Mouse (Mus musculus): ENCODE data around the gene Aldh1l1. TPM values are rescaled to one million over a fixed set of nuclear protein-coding genes. Genes with fewer than 3 reads are reported as not detected.

The Aldh1l1 gene
- polyA plus RNA-seq, 1 experiment from 2014 or later, result 6.5 TPM

DNA sequence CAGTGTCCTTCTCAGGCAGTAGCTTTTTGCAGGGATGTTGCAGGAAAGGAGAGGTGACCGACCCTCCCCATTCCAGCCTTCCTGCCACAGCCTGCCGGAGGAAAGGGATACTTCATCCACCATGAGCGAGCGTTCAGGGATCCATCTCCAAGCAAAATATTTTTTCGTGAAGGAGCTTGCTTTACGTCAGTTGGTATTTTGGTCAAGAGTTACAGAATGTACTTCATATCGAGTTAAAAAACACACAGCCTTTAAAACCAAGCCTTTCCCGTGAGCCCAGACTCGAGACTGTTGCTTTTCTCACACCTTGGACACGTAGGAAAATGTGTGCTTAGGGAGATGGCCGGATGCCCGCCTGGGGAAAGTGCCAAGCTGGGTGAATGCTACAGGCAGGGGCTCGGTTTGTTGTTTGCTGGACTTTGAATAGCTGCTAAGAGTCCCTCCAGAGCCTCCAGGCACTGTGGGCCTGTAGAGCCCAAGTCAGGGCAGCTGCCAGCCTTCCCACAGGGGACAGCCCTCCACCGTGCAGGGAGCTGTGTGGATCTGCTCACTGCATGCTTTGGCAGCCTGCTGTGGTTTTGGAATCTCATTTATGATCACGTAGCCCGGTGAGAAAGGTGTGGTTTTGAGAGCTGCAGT lies 20.6 kb downstream of the Aldh1l1 start:
- 66% methylated on average over 16 of the region's 16 CpGs for WGBS
- Histone ChIP-seq H3K4me1 (replicated peaks; ENCODE audit: control insufficient read depth, insufficient read depth, low read length) (peaks cover 5% of the 10 kb centered on the region), H3K9me3 (ENCODE audit: control insufficient read depth, low read length) (no peaks in the 10 kb centered on the region), H3K27ac (ENCODE audit: low read depth, low read length) (no peak overlapping the region), H3K4me2 (no peak overlapping the region), H3K36me3 (ENCODE audit: control insufficient read depth, insufficient read depth, low read length) (no peaks in the 10 kb centered on the region), H3K4me3 (ENCODE audit: low read depth, low read length) (no peak overlapping the region), H3K9ac (ENCODE audit: low read depth, low read length) (no peak overlapping the region), H3K27me3 (replicated peaks; ENCODE audit: control insufficient read depth, insufficient read depth, low read length) (no peaks in the 10 kb centered on the region)
- no peak for DNase-seq (ENCODE audit: low spot score)
- no peak for ATAC-seq (replicated peaks; ENCODE audit: low FRiP score)

DNA sequence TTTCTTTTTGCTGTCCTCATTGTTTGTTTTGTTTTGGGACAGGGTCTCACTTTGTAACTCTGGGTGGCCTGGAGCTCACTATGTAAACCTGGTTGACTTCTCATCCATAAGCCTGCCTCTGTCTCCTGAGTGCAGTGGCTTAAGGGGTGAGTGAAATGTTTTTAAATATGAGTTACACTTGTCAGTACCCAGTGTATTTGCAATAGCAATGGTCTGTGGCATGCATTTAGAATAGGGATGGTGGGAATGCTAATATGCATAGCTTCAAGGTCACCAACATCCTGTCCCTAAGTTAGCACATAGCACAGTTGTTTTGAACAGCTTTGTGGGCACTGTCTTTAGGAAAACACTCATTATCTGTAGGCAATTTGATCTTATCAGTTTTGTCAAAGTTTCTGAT lies 21.2 kb downstream of the Aldh1l1 start:
- no peak overlapping the region for H3K27ac ChIP-seq (ENCODE audit: low read depth, low read length)
- H3K4me3 ChIP-seq (ENCODE audit: low read depth, low read length), result no peak overlapping the region

DNA sequence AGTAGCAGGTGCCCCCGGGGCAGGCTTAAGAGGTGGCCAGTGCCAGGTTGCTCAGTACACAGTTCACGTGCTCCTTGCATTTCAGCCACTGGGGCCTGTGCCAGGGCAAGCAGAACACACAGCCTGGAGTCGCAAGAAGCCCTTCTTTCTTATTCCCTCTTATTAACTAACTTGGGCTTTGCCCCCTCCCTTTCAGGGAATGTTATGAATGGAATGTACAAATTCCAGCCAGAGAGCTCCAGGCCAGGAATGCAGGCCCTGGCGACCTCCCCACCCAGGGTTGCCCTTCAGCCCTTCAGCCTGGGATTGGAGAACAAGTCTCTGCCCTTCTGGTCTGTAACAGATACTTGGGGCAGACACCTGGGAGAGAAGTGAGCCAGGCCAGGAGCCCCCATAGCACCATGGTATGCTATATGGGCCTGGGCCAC lies 22.0 kb downstream of the Aldh1l1 start:
- Histone ChIP-seq H3K4me2 (no peak overlapping the region), H3K9me3 (ENCODE audit: control insufficient read depth, low read length) (no peaks in the 10 kb centered on the region), H3K27ac (ENCODE audit: low read depth, low read length) (no peak overlapping the region), H3K27me3 (replicated peaks; ENCODE audit: control insufficient read depth, insufficient read depth, low read length) (no peaks in the 10 kb centered on the region), H3K36me3 (ENCODE audit: control insufficient read depth, insufficient read depth, low read length) (no peaks in the 10 kb centered on the region), H3K4me3 (ENCODE audit: low read depth, low read length) (no peak overlapping the region), H3K9ac (ENCODE audit: low read depth, low read length) (no peak overlapping the region), H3K4me1 (replicated peaks; ENCODE audit: control insufficient read depth, insufficient read depth, low read length) (peaks cover 5% of the 10 kb centered on the region)
- DNase-seq (ENCODE audit: low spot score) (no peak), ATAC-seq (replicated peaks; ENCODE audit: low FRiP score) (no peak)
- 57% methylated on average over 4 of the region's 4 CpGs for WGBS

More for the DNA sequence above, 21.2 kb downstream of the Aldh1l1 start:
- no peak for DNase-seq (ENCODE audit: low spot score)
- Histone ChIP-seq H3K4me1 (replicated peaks; ENCODE audit: control insufficient read depth, insufficient read depth, low read length) (peaks cover 5% of the 10 kb centered on the region), H3K36me3 (ENCODE audit: control insufficient read depth, insufficient read depth, low read length) (no peaks in the 10 kb centered on the region), H3K4me2 (no peak overlapping the region), H3K9ac (ENCODE audit: low read depth, low read length) (no peak overlapping the region), H3K27me3 (replicated peaks; ENCODE audit: control insufficient read depth, insufficient read depth, low read length) (no peaks in the 10 kb centered on the region), H3K9me3 (ENCODE audit: control insufficient read depth, low read length) (no peaks in the 10 kb centered on the region)
- ATAC-seq (replicated peaks; ENCODE audit: low FRiP score), result no peak

DNA sequence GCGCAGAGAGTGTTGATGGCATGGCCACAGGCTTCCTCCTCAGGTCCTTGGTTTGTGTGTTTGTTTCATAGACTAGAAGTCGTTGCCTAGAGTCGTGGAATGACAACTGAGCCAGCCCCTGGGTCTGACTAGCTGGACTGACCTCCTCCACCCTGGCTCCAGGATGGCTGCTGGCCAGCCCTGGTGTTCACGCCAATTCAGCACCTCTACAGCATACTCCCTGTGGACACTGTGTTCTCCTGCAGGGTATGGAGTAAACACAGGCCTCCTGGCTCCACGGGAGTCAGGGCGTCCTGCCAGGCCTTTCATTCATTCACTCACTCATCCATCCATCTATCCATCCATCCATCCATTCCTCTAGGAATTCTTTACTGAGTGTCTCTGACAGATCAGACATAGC lies 22.9 kb downstream of the Aldh1l1 start:
- no peak overlapping the region for H3K4me2 ChIP-seq
- H3K9me3 ChIP-seq (ENCODE audit: control insufficient read depth, low read length), result no peaks in the 10 kb centered on the region
- ATAC-seq (replicated peaks; ENCODE audit: low FRiP score) (no peak), DNase-seq (ENCODE audit: low spot score) (no peak)
- no peaks in the 10 kb centered on the region for H3K36me3 ChIP-seq (ENCODE audit: control insufficient read depth, insufficient read depth, low read length)
- H3K27me3 ChIP-seq (replicated peaks; ENCODE audit: control insufficient read depth, insufficient read depth, low read length), result no peaks in the 10 kb centered on the region
- no peak overlapping the region for H3K27ac ChIP-seq (ENCODE audit: low read depth, low read length)
- 59% methylated on average over 6 of the region's 6 CpGs for WGBS
- no peak overlapping the region for H3K4me3 ChIP-seq (ENCODE audit: low read depth, low read length)
- no peak overlapping the region for H3K9ac ChIP-seq (ENCODE audit: low read depth, low read length)
- peaks cover 5% of the 10 kb centered on the region for H3K4me1 ChIP-seq (replicated peaks; ENCODE audit: control insufficient read depth, insufficient read depth, low read length)

DNA sequence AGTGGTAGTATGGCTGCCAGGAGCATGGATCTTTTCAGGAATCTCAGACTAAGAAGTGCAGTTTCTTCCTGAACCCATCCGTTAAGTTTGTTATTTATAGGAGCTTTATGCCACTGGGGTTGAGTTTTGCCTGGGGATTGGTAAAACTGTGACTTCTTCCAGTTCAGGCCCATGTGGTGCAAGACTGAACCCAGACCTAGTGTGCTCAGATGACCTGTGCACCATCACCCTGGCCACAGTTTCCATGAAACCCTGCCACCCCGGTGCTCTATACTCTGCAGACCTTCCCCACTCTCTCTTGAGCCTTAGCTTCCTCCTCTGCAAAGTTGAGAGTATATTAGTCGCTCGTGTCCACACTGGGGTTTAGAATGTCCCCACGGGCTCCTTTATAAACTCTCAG lies 26.2 kb downstream of the Aldh1l1 start:
- ATAC-seq (replicated peaks; ENCODE audit: low FRiP score) (no peak), DNase-seq (ENCODE audit: low spot score) (no peak)
- Histone ChIP-seq H3K4me1 (replicated peaks; ENCODE audit: control insufficient read depth, insufficient read depth, low read length) (peaks cover 5% of the 10 kb centered on the region), H3K27me3 (replicated peaks; ENCODE audit: control insufficient read depth, insufficient read depth, low read length) (no peaks in the 10 kb centered on the region), H3K9me3 (ENCODE audit: control insufficient read depth, low read length) (no peaks in the 10 kb centered on the region), H3K4me2 (no peak overlapping the region), H3K27ac (ENCODE audit: low read depth, low read length) (no peak overlapping the region), H3K9ac (ENCODE audit: low read depth, low read length) (no peak overlapping the region), H3K4me3 (ENCODE audit: low read depth, low read length) (no peak overlapping the region), H3K36me3 (ENCODE audit: control insufficient read depth, insufficient read depth, low read length) (no peaks in the 10 kb centered on the region)
- WGBS, result 74% methylated on average over 5 of the region's 5 CpGs

DNA sequence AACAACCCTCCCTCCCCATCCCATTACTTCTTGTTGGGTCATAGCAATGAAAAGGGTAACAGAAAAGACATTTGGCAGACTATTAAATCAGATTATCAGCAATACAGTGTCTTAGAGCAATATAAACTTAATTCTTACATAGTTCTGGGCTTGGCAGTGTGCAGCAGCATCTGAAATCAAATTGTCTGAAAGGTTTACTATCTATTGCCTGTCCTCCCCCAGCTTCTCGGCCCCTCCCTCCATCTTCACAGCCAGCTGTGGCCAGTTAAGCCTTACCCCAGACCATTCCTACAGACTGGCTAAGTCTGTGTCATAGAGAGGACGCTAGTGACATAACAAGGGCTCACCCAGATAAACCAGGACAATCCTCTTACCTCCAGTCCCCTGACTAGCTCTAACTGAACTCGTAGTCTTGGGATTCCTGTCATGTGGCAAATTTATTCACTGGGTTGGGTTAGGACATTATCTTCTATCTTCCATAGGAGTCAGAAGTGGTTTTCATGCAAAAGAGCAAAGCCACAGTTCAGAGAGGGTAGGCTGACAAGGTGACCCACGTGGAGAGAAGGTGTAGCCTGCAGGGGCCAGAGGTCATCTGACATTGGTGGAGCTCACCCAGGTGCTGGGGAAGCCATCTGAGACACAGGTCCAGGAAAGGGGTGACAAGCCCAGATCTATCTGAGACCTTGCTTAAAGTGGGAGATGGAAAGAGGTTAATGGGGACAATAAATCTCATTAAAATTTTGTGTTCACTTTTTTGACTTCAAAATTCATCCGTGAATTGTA lies 27.0 kb downstream of the Aldh1l1 start:
- no peak overlapping the region for H3K4me2 ChIP-seq
- H3K27me3 ChIP-seq (replicated peaks; ENCODE audit: control insufficient read depth, insufficient read depth, low read length), result no peaks in the 10 kb centered on the region
- no peak overlapping the region for H3K27ac ChIP-seq (ENCODE audit: low read depth, low read length)
- no peaks in the 10 kb centered on the region for H3K4me1 ChIP-seq (replicated peaks; ENCODE audit: control insufficient read depth, insufficient read depth, low read length)
- DNase-seq (ENCODE audit: low spot score) (no peak), ATAC-seq (replicated peaks; ENCODE audit: low FRiP score) (no peak)
- no peaks in the 10 kb centered on the region for H3K9me3 ChIP-seq (ENCODE audit: control insufficient read depth, low read length)
- WGBS, result 69% methylated on average over 5 of the region's 5 CpGs
- H3K9ac ChIP-seq (ENCODE audit: low read depth, low read length), result no peak overlapping the region
- no peak overlapping the region for H3K4me3 ChIP-seq (ENCODE audit: low read depth, low read length)
- H3K36me3 ChIP-seq (ENCODE audit: control insufficient read depth, insufficient read depth, low read length), result no peaks in the 10 kb centered on the region

DNA sequence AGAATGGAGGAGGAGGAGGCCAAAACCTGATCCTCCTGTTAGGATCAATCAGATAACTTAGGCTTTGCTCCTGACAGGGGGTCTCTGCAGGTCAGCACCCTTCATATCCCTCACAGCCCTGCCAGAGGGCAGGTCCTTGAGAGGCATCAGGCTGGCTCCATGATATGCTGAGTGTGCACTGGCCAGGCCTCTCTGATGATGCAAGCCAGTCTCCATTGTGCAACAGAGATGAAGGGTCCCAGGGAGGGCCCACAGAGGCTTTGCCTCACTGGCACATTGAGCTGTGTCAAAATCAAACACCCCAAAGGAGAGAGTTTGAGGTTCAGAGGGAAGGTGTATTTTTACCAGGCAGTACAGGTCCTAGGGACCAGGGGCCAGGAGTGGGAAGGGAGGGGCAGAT lies 28.1 kb downstream of the Aldh1l1 start:
- Histone ChIP-seq H3K9ac (ENCODE audit: low read depth, low read length) (no peak overlapping the region), H3K36me3 (ENCODE audit: control insufficient read depth, insufficient read depth, low read length) (no peaks in the 10 kb centered on the region), H3K9me3 (ENCODE audit: control insufficient read depth, low read length) (no peaks in the 10 kb centered on the region), H3K4me2 (no peak overlapping the region), H3K27me3 (replicated peaks; ENCODE audit: control insufficient read depth, insufficient read depth, low read length) (no peaks in the 10 kb centered on the region), H3K27ac (ENCODE audit: low read depth, low read length) (no peak overlapping the region), H3K4me1 (replicated peaks; ENCODE audit: control insufficient read depth, insufficient read depth, low read length) (no peaks in the 10 kb centered on the region), H3K4me3 (ENCODE audit: low read depth, low read length) (no peak overlapping the region)
- ATAC-seq (replicated peaks; ENCODE audit: low FRiP score), result peak; percentile 69
- DNase-seq (ENCODE audit: low spot score), result no peak

DNA sequence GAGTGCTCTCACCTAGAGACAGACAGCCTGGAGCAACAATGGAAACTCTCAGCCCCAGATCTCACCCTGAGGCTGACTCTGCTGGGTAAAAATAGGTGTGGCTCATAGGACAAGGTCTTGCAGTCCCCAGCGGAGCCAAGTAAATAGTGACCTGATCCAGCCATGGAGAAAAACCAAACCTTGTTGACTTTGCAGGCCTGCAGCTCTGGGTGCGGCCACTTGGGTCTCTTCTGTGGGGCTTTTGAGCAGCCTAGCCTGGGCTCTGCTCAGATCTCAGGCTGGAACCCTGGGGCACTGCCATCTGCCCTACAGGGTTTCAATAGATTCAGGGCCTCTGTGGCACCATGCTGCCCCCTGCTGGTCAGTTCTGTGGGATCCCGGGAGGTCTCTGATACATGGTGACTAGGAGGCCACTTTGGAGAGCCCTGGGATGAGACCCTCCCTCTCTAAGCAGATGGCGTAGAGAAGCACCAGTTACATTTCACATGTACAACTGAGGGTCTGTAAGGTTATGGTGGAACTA lies 28.7 kb downstream of the Aldh1l1 start:
- DNase-seq (ENCODE audit: low spot score) (peak; percentile 74), ATAC-seq (replicated peaks; ENCODE audit: low FRiP score) (peak; percentile 69)
- WGBS, result 28% methylated on average over 4 of the region's 4 CpGs
- Histone ChIP-seq H3K4me2 (no peak overlapping the region), H3K4me1 (replicated peaks; ENCODE audit: control insufficient read depth, insufficient read depth, low read length) (no peaks in the 10 kb centered on the region), H3K9ac (ENCODE audit: low read depth, low read length) (no peak overlapping the region), H3K9me3 (ENCODE audit: control insufficient read depth, low read length) (no peaks in the 10 kb centered on the region), H3K27me3 (replicated peaks; ENCODE audit: control insufficient read depth, insufficient read depth, low read length) (no peaks in the 10 kb centered on the region), H3K4me3 (ENCODE audit: low read depth, low read length) (no peak overlapping the region), H3K36me3 (ENCODE audit: control insufficient read depth, insufficient read depth, low read length) (no peaks in the 10 kb centered on the region), H3K27ac (ENCODE audit: low read depth, low read length) (no peak overlapping the region)

DNA sequence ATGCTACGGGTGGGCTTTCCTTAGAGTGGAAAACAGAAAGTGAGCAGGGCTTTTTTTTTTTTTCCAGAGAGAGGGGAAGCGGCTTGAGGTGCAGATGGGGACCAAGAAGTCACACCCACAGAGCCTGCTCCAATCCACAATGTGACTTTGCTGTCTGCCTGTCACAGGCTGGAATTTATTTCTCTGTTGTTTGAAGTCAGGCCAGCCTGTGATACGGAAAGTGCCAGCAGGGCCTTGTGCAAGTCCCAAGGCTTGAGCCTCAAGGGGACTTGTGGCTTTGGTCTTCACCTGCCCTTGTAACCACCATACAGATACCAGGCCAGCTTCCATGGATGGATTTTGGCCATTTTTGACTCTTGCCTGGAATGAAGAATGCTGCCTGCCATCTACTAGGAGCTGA lies 32.7 kb downstream of the Aldh1l1 start:
- DNase-seq (ENCODE audit: low spot score) (no peak), ATAC-seq (replicated peaks; ENCODE audit: low FRiP score) (no peak)
- no peaks in the 10 kb centered on the region for H3K36me3 ChIP-seq (ENCODE audit: control insufficient read depth, insufficient read depth, low read length)
- H3K9ac ChIP-seq (ENCODE audit: low read depth, low read length), result no peak overlapping the region
- no peaks in the 10 kb centered on the region for H3K27me3 ChIP-seq (replicated peaks; ENCODE audit: control insufficient read depth, insufficient read depth, low read length)
- no peak overlapping the region for H3K4me2 ChIP-seq
- no peak overlapping the region for H3K4me3 ChIP-seq (ENCODE audit: low read depth, low read length)
- WGBS, result 44% methylated on average over 3 of the region's 3 CpGs
- H3K9me3 ChIP-seq (ENCODE audit: control insufficient read depth, low read length), result no peaks in the 10 kb centered on the region
- no peak overlapping the region for H3K27ac ChIP-seq (ENCODE audit: low read depth, low read length)
- no peaks in the 10 kb centered on the region for H3K4me1 ChIP-seq (replicated peaks; ENCODE audit: control insufficient read depth, insufficient read depth, low read length)
